Mouse (Mus musculus) stomach, embryonic 14.5 days (tissue): ENCODE results near the gene Faim. TPM values are rescaled to one million over a fixed set of nuclear protein-coding genes. Genes with fewer than 3 reads are reported as not detected.

Experiments used
- ATAC-seq: fragments of 200-750 bp; cut with Nextera tagmentation; 2 replicates; pipeline ENCODE4 v1.8.0; 2017; ENCODE audit warnings: low read depth, moderate TSS enrichment; ENCODE audit not compliant: insufficient number of reproducible peaks, insufficient read depth, low FRiP score
- H3K27ac ChIP-seq: fragments of 300-500 bp; sonication (generic); 2 replicates; pipeline ENCODE4 v1.5.1; 2014; ENCODE audit warnings: mild to moderate bottlenecking, low read length, moderate library complexity, mixed read lengths
- H3K27me3 ChIP-seq: fragments of 300-500 bp; sonication (generic); 2 replicates; pipeline ENCODE4 v1.6.1; 2014; ENCODE audit warnings: low read length, control low read depth, mixed read lengths; ENCODE audit not compliant: control insufficient read depth, insufficient read depth
- H3K36me3 ChIP-seq: fragments of 300-500 bp; sonication (generic); 2 replicates; pipeline ENCODE4 v1.6.1; 2014; ENCODE audit warnings: mild to moderate bottlenecking, control low read depth, low read length, moderate library complexity, mixed read lengths; ENCODE audit not compliant: control insufficient read depth, insufficient read depth
- H3K4me1 ChIP-seq: fragments of 300-500 bp; sonication (generic); 2 replicates; pipeline ENCODE4 v1.6.1; 2014; ENCODE audit warnings: low read length, control low read depth, mixed read lengths; ENCODE audit not compliant: control insufficient read depth, insufficient read depth
- H3K4me2 ChIP-seq: fragments of 300-500 bp; sonication (generic); replicated peaks from 2 replicates; pipeline ENCODE4 v1.6.1; 2014; ENCODE audit warnings: low read depth, low read length, control low read depth
- H3K4me3 ChIP-seq: fragments of 300-500 bp; sonication (generic); 2 replicates; pipeline ENCODE4 v1.5.1; 2014; ENCODE audit warnings: low read depth, low read length, control low read depth
- H3K9ac ChIP-seq: fragments of 300-500 bp; sonication (generic); replicated peaks from 2 replicates; pipeline ENCODE4 v1.6.1; 2014; ENCODE audit warnings: low read depth, mild to moderate bottlenecking, control low read depth, low read length, moderate library complexity, mixed read lengths
- H3K9me3 ChIP-seq: fragments of 300-500 bp; sonication (generic); 2 replicates; pipeline ENCODE4 v1.6.1; 2016; ENCODE audit warnings: low read depth, low read length, control low read depth; ENCODE audit not compliant: control insufficient read depth
- WGBS: fragments of 180-500 bp; shearing (Covaris S2); extraction: QIAGEN DNeasy Blood & Tissue Kit; methylation state at CpG from one replicate; pipeline ENCODE4 v1.1.7; 2014; 5-methylcytosine and 5-hydroxymethylcytosine counted together
- polyA plus RNA-seq: library from polyadenylated mRNA; unstranded; fragments of >200 nt; fragmentation: Nextera tagmentation; extraction: Ambion mirVana; gene quantifications from 2 replicates; pipeline ENCODE4 v1.2.1, GENCODE M21; 2014

Faim gene
- polyA plus RNA-seq, 1 experiment from 2014 or later = 44.7 TPM

GRCm38 (mm10) chr9:99016301-99016700, 30.1 kb downstream of the Faim start:
- 62% methylated on average over 3 of the region's 3 CpGs for WGBS
- Histone ChIP-seq H3K27ac (no peak overlapping the region), H3K9me3 (no peaks in the 10 kb centered on the region), H3K9ac (no peak overlapping the region), H3K36me3 (no peaks in the 10 kb centered on the region), H3K27me3 (no peaks in the 10 kb centered on the region), H3K4me3 (no peak overlapping the region), H3K4me2 (no peak overlapping the region), H3K4me1 (no peaks in the 10 kb centered on the region)
- no peak for ATAC-seq

GRCm38 (mm10) chr9:99016759-99017158, 30.6 kb downstream of the Faim start:
- H3K27me3 ChIP-seq = no peaks in the 10 kb centered on the region
- no peak overlapping the region for H3K4me3 ChIP-seq
- H3K4me2 ChIP-seq = no peak overlapping the region
- H3K27ac ChIP-seq = no peak overlapping the region
- no peaks in the 10 kb centered on the region for H3K9me3 ChIP-seq
- no peak overlapping the region for H3K9ac ChIP-seq
- no peaks in the 10 kb centered on the region for H3K4me1 ChIP-seq
- 58% methylated on average over 3 of the region's 3 CpGs for WGBS
- no peaks in the 10 kb centered on the region for H3K36me3 ChIP-seq
- no peak for ATAC-seq

GRCm38 (mm10) chr9:99017679-99018078, 31.5 kb downstream of the Faim start:
- H3K9me3 ChIP-seq = no peaks in the 10 kb centered on the region
- no peak overlapping the region for H3K4me2 ChIP-seq
- no peak for ATAC-seq
- no peak overlapping the region for H3K4me3 ChIP-seq
- no peak overlapping the region for H3K9ac ChIP-seq
- H3K4me1 ChIP-seq = no peaks in the 10 kb centered on the region
- WGBS = 78% methylated on average over 6 of the region's 6 CpGs
- H3K27ac ChIP-seq = no peak overlapping the region
- H3K36me3 ChIP-seq = no peaks in the 10 kb centered on the region
- H3K27me3 ChIP-seq = no peaks in the 10 kb centered on the region

GRCm38 (mm10) chr9:99021166-99021565, 35.0 kb downstream of the Faim start:
- no peak overlapping the region for H3K27ac ChIP-seq
- no peak for ATAC-seq
- no peaks in the 10 kb centered on the region for H3K36me3 ChIP-seq
- no peak overlapping the region for H3K4me3 ChIP-seq
- 65% methylated on average over 5 of the region's 5 CpGs for WGBS
- H3K9me3 ChIP-seq = no peaks in the 10 kb centered on the region
- no peaks in the 10 kb centered on the region for H3K4me1 ChIP-seq
- no peak overlapping the region for H3K9ac ChIP-seq
- H3K27me3 ChIP-seq = no peaks in the 10 kb centered on the region
- no peak overlapping the region for H3K4me2 ChIP-seq

- Histone ChIP-seq H3K9ac (no peak overlapping the region), H3K9me3 (no peaks in the 10 kb centered on the region), H3K4me2 (no peak overlapping the region), H3K4me1 (no peaks in the 10 kb centered on the region), H3K27me3 (no peaks in the 10 kb centered on the region), H3K36me3 (no peaks in the 10 kb centered on the region), H3K27ac (no peak overlapping the region), H3K4me3 (no peak overlapping the region)
- 83% methylated on average over 4 of the region's 4 CpGs for WGBS
- ATAC-seq = no peak
Observed at GRCm38 (mm10) chr9:99021751-99022150, 35.6 kb downstream of the Faim start.

GRCm38 (mm10) chr9:99032031-99032430, 45.9 kb downstream of the Faim start:
- Histone ChIP-seq H3K27me3 (no peaks in the 10 kb centered on the region), H3K9me3 (no peaks in the 10 kb centered on the region), H3K4me1 (no peaks in the 10 kb centered on the region), H3K9ac (no peak overlapping the region), H3K4me3 (no peak overlapping the region), H3K4me2 (no peak overlapping the region), H3K36me3 (no peaks in the 10 kb centered on the region), H3K27ac (no peak overlapping the region)
- 71% methylated on average over 8 of the region's 8 CpGs for WGBS
- no peak for ATAC-seq

- Histone ChIP-seq H3K9me3 (no peaks in the 10 kb centered on the region), H3K9ac (no peak overlapping the region), H3K27me3 (no peaks in the 10 kb centered on the region), H3K4me3 (no peak overlapping the region), H3K4me2 (no peak overlapping the region), H3K27ac (no peak overlapping the region), H3K4me1 (no peaks in the 10 kb centered on the region), H3K36me3 (no peaks in the 10 kb centered on the region)
- no peak for ATAC-seq
- WGBS = 83% methylated on average over 8 of the region's 8 CpGs
Observed at GRCm38 (mm10) chr9:99034111-99034510, 47.9 kb downstream of the Faim start.

GRCm38 (mm10) chr9:99035575-99035974, 49.4 kb downstream of the Faim start, which contains the start of gene Gm1123:
Gene Gm1123 (minus strand): TSS chr9:99035715.
- WGBS = 79% methylated on average over 12 of the region's 12 CpGs
- no peaks in the 10 kb centered on the region for H3K4me1 ChIP-seq
- no peak within 1 kb of the TSS for H3K4me2 ChIP-seq
- no peak within 1 kb of the TSS for H3K27ac ChIP-seq
- no peaks in the 10 kb centered on the region for H3K9me3 ChIP-seq
- H3K36me3 ChIP-seq = no peaks in the 10 kb centered on the region
- H3K27me3 ChIP-seq = no peaks in the 10 kb centered on the region
- no peak within 1 kb of the TSS for H3K4me3 ChIP-seq
- H3K9ac ChIP-seq = no peak within 1 kb of the TSS
- ATAC-seq = no peak; the same call in 1 of the 2 replicates

GRCm38 (mm10) chr9:99041994-99042393, 55.8 kb downstream of the Faim start:
- no peaks in the 10 kb centered on the region for H3K27me3 ChIP-seq
- H3K27ac ChIP-seq = no peak overlapping the region
- 75% methylated on average over 9 of the region's 9 CpGs for WGBS
- no peaks in the 10 kb centered on the region for H3K4me1 ChIP-seq
- no peak overlapping the region for H3K9ac ChIP-seq
- no peak for ATAC-seq
- H3K4me3 ChIP-seq = no peak overlapping the region
- 0 out of 2 replicates have a peak, but pooled peaks cover 4% of the 10 kb centered on the region for H3K36me3 ChIP-seq
- no peaks in the 10 kb centered on the region for H3K9me3 ChIP-seq
- H3K4me2 ChIP-seq = no peak overlapping the region
